Mouse (Mus musculus): ENCODE results near the gene Rpl37a.

Gene Rpl37a

DNA sequence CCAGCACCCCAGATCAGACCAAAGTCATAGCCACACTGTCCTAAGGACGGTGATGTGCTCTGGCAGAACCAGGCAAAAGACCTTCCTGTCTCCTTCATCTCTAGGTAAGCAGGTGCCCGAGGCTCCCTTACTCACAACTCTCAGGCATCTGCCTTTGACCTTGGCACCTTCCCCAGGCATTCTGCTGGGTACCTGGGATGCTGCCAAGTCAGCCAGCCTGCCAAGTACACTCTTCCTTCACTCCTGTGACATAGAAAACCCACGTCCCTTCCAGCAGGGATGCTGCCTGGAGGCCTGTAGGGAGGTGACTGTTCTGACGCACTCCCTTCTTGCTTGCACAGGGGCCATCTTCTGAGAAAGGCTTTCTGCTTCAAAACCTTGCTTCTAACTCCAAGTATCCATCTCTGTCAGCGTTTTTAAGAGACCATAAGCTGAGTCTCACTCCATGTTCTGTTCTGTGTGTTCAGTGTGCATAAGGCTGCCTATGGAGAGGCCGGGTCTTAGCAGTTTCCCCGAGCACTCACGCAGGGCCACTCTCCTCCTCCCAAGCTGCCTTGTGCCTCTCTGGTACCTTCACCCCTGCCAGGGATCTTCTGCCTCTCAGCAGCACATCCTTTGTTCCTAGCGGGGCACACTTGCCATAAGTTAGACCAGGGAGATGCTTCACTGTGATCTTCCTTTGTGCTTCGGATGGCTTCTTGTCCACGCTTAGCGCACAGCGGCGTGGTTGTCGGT, 28.0 kb downstream of the Rpl37a start:
- no peak for DNase-seq (ENCODE audit: low spot score)

- DNase-seq (ENCODE audit: low spot score), result no peak
Measured at GRCm38 (mm10) chr1:72739681-72740063, 28.6 kb downstream of the Rpl37a start.

- DNase-seq (ENCODE audit: low spot score), result no peak
Measured at GRCm38 (mm10) chr1:72741406-72741805, 30.3 kb downstream of the Rpl37a start.

GRCm38 (mm10) chr1:72744816-72745506, 33.9 kb downstream of the Rpl37a start:
- no peak for DNase-seq (ENCODE audit: low spot score)

DNA sequence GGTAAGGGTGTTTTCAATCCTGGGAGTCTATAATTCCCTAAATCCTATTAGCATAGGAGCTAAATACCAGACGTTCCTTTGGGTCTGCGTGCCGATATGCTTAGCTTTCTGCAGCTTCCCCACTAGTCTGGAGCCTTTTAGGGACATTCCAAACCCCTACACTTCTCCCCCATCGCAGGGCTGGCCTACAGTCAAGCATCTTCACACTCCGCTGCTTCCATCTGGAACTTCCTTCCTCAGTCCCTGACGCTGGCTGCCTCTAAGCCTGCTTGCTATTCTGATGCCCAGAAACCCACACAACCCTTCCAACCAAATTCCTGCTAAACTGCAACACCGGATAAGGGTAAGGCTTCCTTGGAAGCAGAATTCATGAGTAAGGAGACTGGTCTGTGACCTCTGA, 35.3 kb downstream of the Rpl37a start:
- DNase-seq (ENCODE audit: low spot score), result no peak

DNA sequence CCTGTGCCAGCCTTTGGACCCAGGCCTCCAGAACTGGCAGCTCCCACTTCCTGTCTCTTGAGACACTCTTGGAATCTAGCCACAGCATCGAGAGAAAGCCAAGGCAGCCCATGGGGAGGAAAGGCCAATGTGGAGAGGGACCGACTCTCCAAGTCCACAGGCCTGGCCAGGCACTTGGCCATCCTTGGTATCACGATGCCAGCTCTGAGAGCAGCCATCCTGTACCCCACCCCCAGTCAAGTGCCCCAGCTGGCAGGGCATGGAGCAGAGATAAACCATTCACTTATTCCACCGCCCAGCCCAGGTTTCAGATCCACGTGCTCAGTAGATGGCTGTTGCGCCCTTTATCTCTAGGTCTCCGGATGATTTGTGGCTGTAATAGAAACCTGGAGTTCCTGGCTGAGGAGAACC, 40.3 kb downstream of the Rpl37a start:
- DNase-seq (ENCODE audit: low spot score), result peak; percentile 64

DNA sequence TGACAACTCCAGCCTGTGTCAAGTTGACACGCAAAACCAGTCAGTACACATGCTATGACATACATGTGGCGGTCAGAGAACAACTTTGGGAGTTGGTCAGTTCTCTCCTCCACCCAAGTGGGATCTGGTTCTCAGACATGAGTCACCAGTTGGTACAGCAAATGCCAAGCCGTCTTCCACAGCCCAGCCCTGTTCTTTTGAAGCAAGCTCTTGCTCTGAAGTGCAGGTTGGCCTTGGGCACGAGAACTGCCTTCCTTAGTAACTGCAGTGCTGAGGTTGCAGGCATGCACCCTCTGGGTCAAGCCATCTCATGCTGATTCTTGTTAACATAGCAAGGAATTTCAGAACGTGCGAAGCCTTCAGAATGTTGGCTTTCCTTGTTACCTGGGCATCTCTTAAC, 42.1 kb downstream of the Rpl37a start:
- no peak for DNase-seq (ENCODE audit: low spot score)

DNA sequence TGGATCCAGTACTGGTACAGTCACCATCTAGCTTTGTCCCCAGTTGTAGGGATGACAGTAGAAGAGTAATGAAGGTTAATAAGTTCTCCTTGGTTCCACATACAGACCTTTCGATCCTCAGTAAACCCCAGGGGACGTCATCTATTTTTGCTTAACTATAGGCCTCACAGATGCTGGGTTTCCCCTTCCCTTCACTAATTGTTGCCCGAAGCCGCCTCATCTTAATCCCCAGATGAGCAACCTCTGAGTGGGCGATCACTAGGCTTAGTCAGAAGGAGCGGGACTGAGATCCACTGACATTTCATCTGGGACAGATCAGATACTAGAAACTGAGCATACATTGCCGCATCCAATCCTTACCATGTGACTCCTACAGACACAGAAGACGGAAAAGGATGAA, 44.1 kb downstream of the Rpl37a start:
- DNase-seq (ENCODE audit: low spot score), result no peak

- DNase-seq (ENCODE audit: low spot score), result no peak
Measured at GRCm38 (mm10) chr1:72755801-72756200, 44.7 kb downstream of the Rpl37a start.

DNA sequence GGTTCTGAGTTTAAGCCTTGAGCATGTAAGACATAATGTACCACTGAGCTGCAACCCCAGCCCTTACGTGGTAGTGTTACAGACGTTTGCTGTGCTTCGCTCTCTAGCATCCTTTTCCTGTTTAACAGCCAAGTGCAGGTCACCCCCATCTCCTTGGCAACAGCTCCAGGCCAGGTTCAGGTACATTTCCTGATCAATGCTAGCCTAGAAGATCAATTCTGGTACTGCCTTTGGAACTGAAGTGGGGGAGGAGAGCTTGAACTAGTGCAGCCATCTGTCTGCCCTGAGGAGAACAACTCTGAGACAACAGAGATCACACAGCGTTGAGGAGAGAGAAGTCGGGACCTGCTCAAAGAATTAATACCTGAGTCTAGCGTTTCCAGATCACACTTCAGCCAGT, 48.7 kb downstream of the Rpl37a start:
- no peak for DNase-seq (ENCODE audit: low spot score)
